Mouse (Mus musculus): Measurements from ENCODE around the gene Tmem189. TPM values are rescaled to one million over a fixed set of nuclear protein-coding genes. Genes with fewer than 3 reads are reported as not detected.

Tmem189 gene
- polyA plus RNA-seq, 1 experiment from 2014 or later: 40.2 TPM

GRCm38 (mm10) chr2:167687651-167688101, 1.9 kb downstream of the Tmem189 start:
- H3K4me3 ChIP-seq: peak overlapping the region; percentile 78

GRCm38 (mm10) chr2:167687250-167687586, 2.4 kb downstream of the Tmem189 start:
- no peak for DNase-seq (ENCODE audit: low spot score)
- 83% methylated on average over 4 of the region's 4 CpGs for WGBS
- Histone ChIP-seq H3K27me3 (replicated peaks; ENCODE audit: low read depth, poor library complexity, severe bottlenecking) (peaks cover 66% of the 10 kb centered on the region), H3K27ac (replicated peaks) (no peak overlapping the region; the same call in 1 of the 2 replicates), H3K36me3 (replicated peaks) (no peaks in the 10 kb centered on the region), H3K9me3 (no peaks in the 10 kb centered on the region), H3K4me1 (peaks cover 30% of the 10 kb centered on the region), H3K4me3 (no peak overlapping the region)

More at GRCm38 (mm10) chr2:167687651-167688101, 1.9 kb downstream of the Tmem189 start:
- 37% methylated on average over 11 of the region's 11 CpGs for WGBS
- Histone ChIP-seq H3K27ac (replicated peaks) (no peak overlapping the region; the same call in 1 of the 2 replicates), H3K36me3 (replicated peaks) (no peaks in the 10 kb centered on the region), H3K27me3 (replicated peaks; ENCODE audit: low read depth, poor library complexity, severe bottlenecking) (peaks cover 69% of the 10 kb centered on the region), H3K9me3 (no peaks in the 10 kb centered on the region), H3K4me1 (peaks cover 30% of the 10 kb centered on the region)
- no peak for DNase-seq (ENCODE audit: low spot score)

- no peak for DNase-seq (ENCODE audit: low spot score)
- H3K36me3 ChIP-seq (replicated peaks): no peaks in the 10 kb centered on the region
- peaks cover 30% of the 10 kb centered on the region for H3K4me1 ChIP-seq
- peaks cover 60% of the 10 kb centered on the region for H3K27me3 ChIP-seq (replicated peaks; ENCODE audit: low read depth, poor library complexity, severe bottlenecking)
- 81% methylated on average over 16 of the region's 16 CpGs for WGBS
- H3K9me3 ChIP-seq: no peaks in the 10 kb centered on the region
- H3K27ac ChIP-seq (replicated peaks): no peak overlapping the region
- H3K4me3 ChIP-seq: no peak overlapping the region
Measured at GRCm38 (mm10) chr2:167686382-167687249, 3.0 kb downstream of the Tmem189 start.

GRCm38 (mm10) chr2:167685865-167686264, 3.8 kb downstream of the Tmem189 start:
- no peak for DNase-seq (ENCODE audit: low spot score)

GRCm38 (mm10) chr2:167685137-167685536, 4.5 kb downstream of the Tmem189 start:
- no peak overlapping the region for H3K27ac ChIP-seq (replicated peaks)
- H3K4me3 ChIP-seq: no peak overlapping the region
- H3K9me3 ChIP-seq: no peaks in the 10 kb centered on the region
- H3K4me1 ChIP-seq: peaks cover 26% of the 10 kb centered on the region
- peaks cover 46% of the 10 kb centered on the region for H3K27me3 ChIP-seq (replicated peaks; ENCODE audit: low read depth, poor library complexity, severe bottlenecking)
- H3K36me3 ChIP-seq (replicated peaks): no peaks in the 10 kb centered on the region
- peak; percentile 93 for DNase-seq (ENCODE audit: low spot score)
- 5% methylated on average over 8 of the region's 8 CpGs for WGBS

More at GRCm38 (mm10) chr2:167685865-167686264, 3.8 kb downstream of the Tmem189 start:
- Histone ChIP-seq H3K4me3 (no peak overlapping the region), H3K27ac (replicated peaks) (no peak overlapping the region), H3K4me1 (peaks cover 30% of the 10 kb centered on the region), H3K9me3 (no peaks in the 10 kb centered on the region), H3K27me3 (replicated peaks; ENCODE audit: low read depth, poor library complexity, severe bottlenecking) (peaks cover 53% of the 10 kb centered on the region), H3K36me3 (replicated peaks) (no peaks in the 10 kb centered on the region)
- 87% methylated on average over 3 of the region's 3 CpGs for WGBS

- Histone ChIP-seq H3K27ac (replicated peaks) (no peak overlapping the region), H3K4me1 (peaks cover 18% of the 10 kb centered on the region), H3K9me3 (no peaks in the 10 kb centered on the region), H3K36me3 (replicated peaks) (no peaks in the 10 kb centered on the region), H3K27me3 (replicated peaks; ENCODE audit: low read depth, poor library complexity, severe bottlenecking) (peaks cover 33% of the 10 kb centered on the region), H3K4me3 (no peak overlapping the region)
- no peak for DNase-seq (ENCODE audit: low spot score)
- 73% methylated on average over 3 of the region's 3 CpGs for WGBS
Measured at GRCm38 (mm10) chr2:167683721-167684120, 5.9 kb downstream of the Tmem189 start.

GRCm38 (mm10) chr2:167680657-167681056, 9.0 kb downstream of the Tmem189 start:
- WGBS: 55% methylated on average over 5 of the region's 5 CpGs

GRCm38 (mm10) chr2:167679902-167680430, 9.7 kb downstream of the Tmem189 start:
- H3K9me3 ChIP-seq: no peaks in the 10 kb centered on the region
- no peaks in the 10 kb centered on the region for H3K27me3 ChIP-seq (replicated peaks; ENCODE audit: low read depth, poor library complexity, severe bottlenecking)
- H3K4me3 ChIP-seq: no peak overlapping the region
- DNase-seq (ENCODE audit: low spot score): peak; percentile 87
- peaks cover 13% of the 10 kb centered on the region for H3K4me1 ChIP-seq
- no peaks in the 10 kb centered on the region for H3K36me3 ChIP-seq (replicated peaks)
- H3K27ac ChIP-seq (replicated peaks): no peak overlapping the region
- WGBS: 3% methylated on average over 13 of the region's 13 CpGs

More at GRCm38 (mm10) chr2:167680657-167681056, 9.0 kb downstream of the Tmem189 start:
- H3K4me3 ChIP-seq: no peak overlapping the region
- peaks cover 6% of the 10 kb centered on the region for H3K4me1 ChIP-seq
- no peak overlapping the region for H3K27ac ChIP-seq (replicated peaks)
- peak; percentile 64 for DNase-seq (ENCODE audit: low spot score)
- peaks cover 5% of the 10 kb centered on the region for H3K27me3 ChIP-seq (replicated peaks; ENCODE audit: low read depth, poor library complexity, severe bottlenecking)
- no peaks in the 10 kb centered on the region for H3K9me3 ChIP-seq
- H3K36me3 ChIP-seq (replicated peaks): no peaks in the 10 kb centered on the region

GRCm38 (mm10) chr2:167678600-167678999, 11.0 kb downstream of the Tmem189 start:
- Histone ChIP-seq H3K27me3 (replicated peaks; ENCODE audit: low read depth, poor library complexity, severe bottlenecking) (no peaks in the 10 kb centered on the region), H3K4me3 (no peak overlapping the region), H3K36me3 (replicated peaks) (no peaks in the 10 kb centered on the region), H3K4me1 (peaks cover 13% of the 10 kb centered on the region), H3K27ac (replicated peaks) (no peak overlapping the region), H3K9me3 (no peaks in the 10 kb centered on the region)
- DNase-seq (ENCODE audit: low spot score): no peak
- 49% methylated on average over 5 of the region's 5 CpGs for WGBS

GRCm38 (mm10) chr2:167675120-167675909, 14.3 kb downstream of the Tmem189 start:
- Histone ChIP-seq H3K27me3 (replicated peaks; ENCODE audit: low read depth, poor library complexity, severe bottlenecking) (no peaks in the 10 kb centered on the region), H3K4me1 (peaks cover 30% of the 10 kb centered on the region), H3K4me3 (no peak overlapping the region), H3K36me3 (replicated peaks) (no peaks in the 10 kb centered on the region), H3K9me3 (no peaks in the 10 kb centered on the region), H3K27ac (replicated peaks) (no peak overlapping the region)
- peak; percentile 54 for DNase-seq (ENCODE audit: low spot score)
- WGBS: 40% methylated on average over 14 of the region's 14 CpGs

GRCm38 (mm10) chr2:167672212-167672685, 17.4 kb downstream of the Tmem189 start:
- peak; percentile 49 for DNase-seq (ENCODE audit: low spot score)
- Histone ChIP-seq H3K27ac (replicated peaks) (no peak overlapping the region), H3K4me3 (0 out of 2 replicates have a peak overlapping the region, but pooled peaks have one; percentile 2), H3K36me3 (replicated peaks) (no peaks in the 10 kb centered on the region), H3K9me3 (no peaks in the 10 kb centered on the region), H3K4me1 (peaks cover 25% of the 10 kb centered on the region), H3K27me3 (replicated peaks; ENCODE audit: low read depth, poor library complexity, severe bottlenecking) (no peaks in the 10 kb centered on the region)
- 38% methylated on average over 13 of the region's 13 CpGs for WGBS

- Histone ChIP-seq H3K27ac (replicated peaks) (0 out of 2 replicates have a peak overlapping the region, but pooled peaks have one; percentile 21), H3K27me3 (replicated peaks; ENCODE audit: low read depth, poor library complexity, severe bottlenecking) (no peaks in the 10 kb centered on the region), H3K9me3 (no peaks in the 10 kb centered on the region), H3K4me1 (peaks cover 25% of the 10 kb centered on the region), H3K4me3 (no peak overlapping the region), H3K36me3 (replicated peaks) (no peaks in the 10 kb centered on the region)
- WGBS: 79% methylated on average over 5 of the region's 5 CpGs
- DNase-seq (ENCODE audit: low spot score): no peak
Measured at GRCm38 (mm10) chr2:167671101-167671633, 18.5 kb downstream of the Tmem189 start.

Measured in embryonic facial prominence, embryonic 10.5 days (tissue).